Mouse (Mus musculus): Measurements from ENCODE around the gene Gm20852. TPM values are rescaled to one million over a fixed set of nuclear protein-coding genes. Genes with fewer than 3 reads are reported as not detected.
"Not testable (repeated sequence)": the region's sequence is repeated elsewhere in the genome, so short reads cannot be mapped to it uniquely, and the experiment has no call there.

Gm20852 gene
- not detected in 2 replicates for polyA plus RNA-seq (2014; fragmentation: Nextera tagmentation; extraction: Ambion mirVana)

- not testable (repeated sequence) for H3K27me3 ChIP-seq (ENCODE audit: control insufficient read depth, insufficient read depth, low read length); H3K27ac ChIP-seq (ENCODE audit: low read depth, low read length); H3K4me3 ChIP-seq (ENCODE audit: low read length); H3K36me3 ChIP-seq (ENCODE audit: control insufficient read depth, insufficient read depth, low read length); H3K4me2 ChIP-seq (replicated peaks; ENCODE audit: low read depth, low read length); H3K9ac ChIP-seq (ENCODE audit: low read depth, low read length); H3K9me3 ChIP-seq (ENCODE audit: control insufficient read depth, low read length); H3K4me1 ChIP-seq (ENCODE audit: control insufficient read depth, insufficient read depth, low read length); ATAC-seq (ENCODE audit: low FRiP score, low TSS enrichment)
- WGBS = no CpG with 5 or more reads among the region's 4 CpGs
Observed at GRCm38 (mm10) chrY:66742023-66742422, at the start of gene Gm20852. Gene Gm20852, minus strand, starts transcription at chrY:66742123.

Data from kidney, embryonic 14.5 days (tissue).